Mouse (Mus musculus): ENCODE results near the gene Plcz1.

Plcz1 gene

DNA sequence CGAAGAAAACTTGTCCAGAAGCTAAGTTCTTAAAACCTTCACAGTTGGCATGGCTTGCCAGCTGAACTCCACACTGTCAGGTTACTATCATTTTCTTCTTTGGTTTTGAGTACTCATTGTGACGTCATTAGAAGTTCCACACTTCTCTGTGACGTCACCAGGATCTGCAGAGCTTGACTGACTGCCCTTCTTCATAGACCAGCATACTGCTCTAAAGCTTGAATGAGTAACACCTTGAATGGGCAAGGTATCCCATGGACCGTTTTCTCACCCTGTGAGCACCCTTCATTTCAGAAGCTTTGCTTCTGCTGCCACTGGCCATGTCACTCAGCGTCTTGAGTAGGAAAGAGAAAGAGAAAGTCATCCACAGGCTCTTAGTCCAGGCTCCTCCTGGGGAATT, at the start of gene Plcz1:
Gene Plcz1, minus strand, starts transcription at position 101 of the 400 bp plus-strand sequence.
- H3K36me3 ChIP-seq (ENCODE audit: control insufficient read depth, insufficient read depth, low read length, poor library complexity, severe bottlenecking): no peaks in the 10 kb centered on the region
- DNase-seq (ENCODE audit: low read depth, low spot score): no peak
- H3K27me3 ChIP-seq (ENCODE audit: control insufficient read depth, insufficient read depth, low read length, poor library complexity, severe bottlenecking): no peaks in the 10 kb centered on the region

DNA sequence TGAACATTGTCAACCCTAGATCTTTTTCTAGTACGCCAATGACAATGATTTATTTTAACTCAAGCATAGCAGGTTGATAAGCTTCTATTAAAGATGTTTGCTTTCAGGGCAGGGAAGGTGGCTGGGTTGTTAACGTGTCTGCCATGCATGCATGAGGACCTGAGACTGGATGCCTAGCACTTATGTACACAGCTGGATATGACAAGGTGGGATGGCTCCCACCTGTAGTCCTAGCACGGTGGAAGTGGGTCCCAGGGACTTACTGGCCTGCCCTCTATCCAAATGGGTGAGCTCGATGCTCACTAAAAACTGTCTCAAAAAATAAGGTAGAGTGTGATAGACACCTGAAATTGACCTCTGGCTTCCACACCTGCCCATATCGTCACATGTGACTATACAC, 48.6 kb upstream of the Plcz1 start:
- no peak for DNase-seq (ENCODE audit: low read depth, low spot score)
- Histone ChIP-seq H3K36me3 (ENCODE audit: control insufficient read depth, insufficient read depth, low read length, poor library complexity, severe bottlenecking) (no peaks in the 10 kb centered on the region), H3K27me3 (ENCODE audit: control insufficient read depth, insufficient read depth, low read length, poor library complexity, severe bottlenecking) (no peaks in the 10 kb centered on the region)

DNA sequence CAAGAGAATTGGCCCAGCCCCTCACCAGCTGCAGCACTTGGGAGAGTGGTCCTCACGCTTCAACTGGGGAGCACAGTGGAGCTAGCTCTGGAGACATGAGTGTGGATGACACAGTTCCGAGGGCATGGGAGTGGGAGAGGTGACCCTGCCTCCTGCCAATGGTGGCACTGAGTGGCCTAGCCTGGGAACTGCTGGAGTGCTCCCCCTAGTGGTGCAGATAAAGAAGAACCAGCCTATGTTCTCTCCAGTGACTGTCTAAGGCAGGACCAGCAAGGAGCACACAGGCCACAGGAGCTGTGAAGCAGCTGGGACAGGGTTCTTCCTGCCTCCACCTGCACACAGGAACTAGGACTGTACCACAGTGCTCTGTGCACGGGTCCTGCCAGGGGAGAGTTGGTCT, 40.5 kb upstream of the Plcz1 start:
- no peaks in the 10 kb centered on the region for H3K27me3 ChIP-seq (ENCODE audit: control insufficient read depth, insufficient read depth, low read length, poor library complexity, severe bottlenecking)
- H3K36me3 ChIP-seq (ENCODE audit: control insufficient read depth, insufficient read depth, low read length, poor library complexity, severe bottlenecking): no peaks in the 10 kb centered on the region
- DNase-seq (ENCODE audit: low read depth, low spot score): no peak

DNA sequence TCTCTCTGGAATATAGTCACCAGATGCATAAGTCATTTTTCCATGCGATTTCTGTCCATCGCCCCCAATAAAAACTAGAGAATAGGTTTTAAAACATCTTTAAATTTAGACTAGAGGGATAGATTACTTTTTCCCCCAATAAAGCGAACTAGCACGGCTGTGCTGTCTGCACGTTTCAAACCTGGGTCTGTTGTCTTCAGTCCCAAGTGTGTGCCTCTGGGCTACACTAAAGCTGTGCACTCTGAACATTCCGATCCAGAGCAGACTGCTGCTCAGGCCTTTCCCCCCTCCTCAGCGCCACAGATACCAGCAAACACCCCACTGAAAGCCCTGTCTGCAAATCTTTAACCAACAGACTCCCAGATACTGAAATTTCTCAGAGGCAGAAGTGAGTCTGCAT, 39.7 kb upstream of the Plcz1 start:
- no peaks in the 10 kb centered on the region for H3K36me3 ChIP-seq (ENCODE audit: control insufficient read depth, insufficient read depth, low read length, poor library complexity, severe bottlenecking)
- no peak for DNase-seq (ENCODE audit: low read depth, low spot score)
- no peaks in the 10 kb centered on the region for H3K27me3 ChIP-seq (ENCODE audit: control insufficient read depth, insufficient read depth, low read length, poor library complexity, severe bottlenecking)

DNA sequence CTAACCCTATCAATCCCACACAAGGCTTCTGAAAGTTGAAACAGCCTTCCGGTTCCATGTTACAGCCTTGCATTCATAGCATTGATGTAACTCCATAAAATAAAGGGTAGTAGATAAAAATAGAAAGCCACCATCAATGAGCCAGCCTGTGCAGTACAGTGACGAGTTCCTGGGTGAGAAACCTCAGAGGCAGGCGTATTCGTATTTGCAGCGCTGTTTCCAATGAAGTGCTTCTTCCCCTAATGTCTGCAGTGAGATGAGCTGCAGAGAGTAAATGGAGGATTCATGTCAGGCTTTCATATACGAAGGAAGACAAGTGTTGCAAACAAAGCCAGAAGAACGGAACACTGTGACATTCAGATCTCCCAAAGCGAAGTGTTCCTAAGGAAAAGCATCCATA, 27.9 kb upstream of the Plcz1 start:
- no peaks in the 10 kb centered on the region for H3K36me3 ChIP-seq (ENCODE audit: control insufficient read depth, insufficient read depth, low read length, poor library complexity, severe bottlenecking)
- DNase-seq (ENCODE audit: low read depth, low spot score): no peak
- H3K27me3 ChIP-seq (ENCODE audit: control insufficient read depth, insufficient read depth, low read length, poor library complexity, severe bottlenecking): no peaks in the 10 kb centered on the region

DNA sequence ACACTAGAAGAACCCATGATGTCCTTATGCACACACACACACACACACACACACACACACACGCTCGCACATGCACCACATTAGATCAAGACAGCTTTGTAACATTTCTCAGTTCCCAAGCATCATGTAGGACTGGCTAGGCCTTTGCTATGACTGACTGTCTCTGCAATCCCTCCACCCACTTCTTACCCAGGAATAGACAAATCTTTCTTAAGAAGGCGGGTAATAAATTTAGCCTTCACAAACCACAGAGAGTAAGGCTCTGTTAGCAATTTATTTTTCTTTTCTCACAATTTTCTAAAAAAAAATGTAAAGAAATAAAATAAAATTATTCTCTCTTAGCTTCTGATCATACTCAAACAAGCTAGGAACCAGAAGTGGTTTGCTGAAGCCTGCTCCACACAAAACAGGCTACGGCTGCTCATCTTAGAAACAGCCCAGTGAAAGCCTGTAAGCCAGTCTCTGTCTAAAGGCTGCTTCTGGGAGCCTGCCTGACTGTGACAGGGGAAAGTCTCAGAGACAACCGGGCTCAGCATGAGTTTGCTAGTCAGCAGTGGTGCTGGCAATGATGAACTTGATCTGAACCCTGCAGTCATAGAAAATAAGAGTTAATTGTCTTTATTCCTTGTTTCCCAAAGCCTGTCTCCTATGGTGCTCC, 13.1 kb upstream of the Plcz1 start:
- Histone ChIP-seq H3K36me3 (ENCODE audit: control insufficient read depth, insufficient read depth, low read length, poor library complexity, severe bottlenecking) (no peaks in the 10 kb centered on the region), H3K27me3 (ENCODE audit: control insufficient read depth, insufficient read depth, low read length, poor library complexity, severe bottlenecking) (no peaks in the 10 kb centered on the region)
- no peak for DNase-seq (ENCODE audit: low read depth, low spot score)

DNA sequence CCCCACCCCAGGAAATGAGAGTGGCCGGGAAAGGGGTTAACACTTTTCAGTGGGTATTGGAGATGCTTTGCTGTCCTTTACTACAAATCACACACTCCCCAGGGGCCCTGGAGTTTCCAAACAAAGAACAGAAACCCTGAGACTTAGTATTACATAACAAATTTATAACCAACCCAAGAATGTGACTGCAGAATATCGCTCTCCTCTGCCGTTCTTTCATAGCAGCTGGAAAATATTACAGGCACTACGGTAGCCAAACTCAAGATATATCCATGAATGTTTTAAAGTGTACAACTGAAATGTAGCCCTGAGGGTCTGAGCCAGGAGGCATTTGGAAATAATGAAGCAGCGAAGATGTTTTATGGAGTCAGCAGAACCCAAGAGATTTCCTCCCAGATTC, 10.2 kb upstream of the Plcz1 start:
- DNase-seq (ENCODE audit: low read depth, low spot score): no peak
- Histone ChIP-seq H3K27me3 (ENCODE audit: control insufficient read depth, insufficient read depth, low read length, poor library complexity, severe bottlenecking) (no peaks in the 10 kb centered on the region), H3K36me3 (ENCODE audit: control insufficient read depth, insufficient read depth, low read length, poor library complexity, severe bottlenecking) (no peaks in the 10 kb centered on the region)

DNA sequence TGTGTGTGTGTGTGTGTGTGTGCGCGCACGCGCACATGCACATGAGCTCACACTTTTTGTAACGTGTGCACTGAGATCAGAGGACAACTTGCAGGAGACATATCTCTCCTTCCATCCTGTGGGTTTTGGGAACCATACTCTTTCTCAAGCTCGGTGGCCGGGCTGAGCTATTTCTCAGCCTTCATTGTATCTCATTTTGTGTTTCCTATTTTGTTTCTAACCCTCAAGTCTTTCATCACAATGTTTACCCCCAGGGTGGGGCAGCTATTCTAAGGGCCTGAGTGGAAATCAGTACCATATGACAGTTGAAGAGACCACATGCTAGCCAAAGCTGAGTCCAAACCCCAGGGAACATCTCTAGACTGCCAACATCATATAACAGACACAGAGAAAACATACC, 305 bp downstream of the Plcz1 start, which contains the start of gene Capza3:
Gene Capza3, plus strand, starts transcription at position 301 of the 400 bp plus-strand sequence.
- no peak for DNase-seq (ENCODE audit: low read depth, low spot score)
- Histone ChIP-seq H3K27me3 (ENCODE audit: control insufficient read depth, insufficient read depth, low read length, poor library complexity, severe bottlenecking) (no peaks in the 10 kb centered on the region), H3K36me3 (ENCODE audit: control insufficient read depth, insufficient read depth, low read length, poor library complexity, severe bottlenecking) (no peaks in the 10 kb centered on the region)

DNA sequence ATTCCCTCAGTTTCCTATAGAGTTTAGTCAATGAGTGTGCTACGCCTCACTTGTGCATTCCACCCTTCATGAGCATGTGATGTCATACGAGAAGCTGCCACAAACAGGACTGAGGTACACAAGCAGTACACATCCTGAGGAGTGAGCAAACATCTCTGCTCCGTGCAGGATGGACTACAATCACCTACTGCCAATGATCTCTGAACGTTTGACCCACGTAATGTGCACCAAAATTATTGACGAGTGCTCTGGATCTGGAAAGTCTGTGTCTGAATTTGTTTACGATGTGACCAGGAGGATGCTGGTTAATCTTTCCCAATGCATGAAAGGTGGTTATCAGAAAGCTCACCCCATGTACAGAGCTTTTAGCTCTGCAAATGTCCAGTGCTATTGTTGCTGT, 16.9 kb downstream of the Plcz1 start:
- Histone ChIP-seq H3K36me3 (ENCODE audit: control insufficient read depth, insufficient read depth, low read length, poor library complexity, severe bottlenecking) (no peaks in the 10 kb centered on the region), H3K27me3 (ENCODE audit: control insufficient read depth, insufficient read depth, low read length, poor library complexity, severe bottlenecking) (no peaks in the 10 kb centered on the region)
- DNase-seq (ENCODE audit: low read depth, low spot score): no peak

DNA sequence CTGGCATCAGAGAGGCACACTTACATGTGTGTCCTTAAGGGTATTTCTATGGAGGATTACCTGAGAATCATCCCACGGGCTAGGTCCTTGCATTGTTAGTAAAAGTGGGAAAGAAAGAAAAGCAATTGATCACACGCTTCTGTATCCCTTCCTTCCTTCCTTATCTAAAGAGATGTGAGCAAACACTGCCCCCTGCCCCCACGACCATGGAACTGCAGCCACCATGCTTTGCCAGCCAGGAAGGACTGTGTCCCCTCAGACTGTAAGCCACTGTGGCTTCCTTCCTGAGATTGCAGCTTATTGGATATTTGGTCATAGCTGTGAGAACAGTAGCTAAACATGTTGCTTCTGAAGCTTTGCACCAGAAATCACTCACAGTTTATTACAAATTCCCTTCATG, 36.1 kb downstream of the Plcz1 start:
- H3K36me3 ChIP-seq (ENCODE audit: control insufficient read depth, insufficient read depth, low read length, poor library complexity, severe bottlenecking): no peaks in the 10 kb centered on the region
- H3K27me3 ChIP-seq (ENCODE audit: control insufficient read depth, insufficient read depth, low read length, poor library complexity, severe bottlenecking): no peaks in the 10 kb centered on the region
- no peak for DNase-seq (ENCODE audit: low read depth, low spot score)

DNA sequence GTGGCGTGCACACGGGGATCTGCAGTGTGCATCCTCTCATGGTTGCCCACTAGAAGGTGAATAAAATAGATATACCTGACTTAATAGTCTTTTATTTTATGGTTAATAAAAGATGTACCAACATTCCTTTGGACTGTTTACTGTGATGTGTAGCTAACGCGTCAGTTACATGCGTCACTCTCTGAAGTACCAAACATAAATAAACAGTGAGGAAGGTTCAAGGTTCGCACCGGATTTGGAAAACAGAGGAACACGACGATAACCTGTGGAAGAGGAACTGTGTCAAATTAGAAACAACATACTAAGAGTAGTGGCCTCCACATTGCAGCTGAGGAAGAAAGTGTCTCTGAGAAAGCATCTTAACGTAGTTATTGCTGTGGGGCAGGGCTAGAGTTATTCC, 51.7 kb downstream of the Plcz1 start:
- no peaks in the 10 kb centered on the region for H3K27me3 ChIP-seq (ENCODE audit: control insufficient read depth, insufficient read depth, low read length, poor library complexity, severe bottlenecking)
- H3K36me3 ChIP-seq (ENCODE audit: control insufficient read depth, insufficient read depth, low read length, poor library complexity, severe bottlenecking): no peaks in the 10 kb centered on the region
- no peak for DNase-seq (ENCODE audit: low read depth, low spot score)

DNA sequence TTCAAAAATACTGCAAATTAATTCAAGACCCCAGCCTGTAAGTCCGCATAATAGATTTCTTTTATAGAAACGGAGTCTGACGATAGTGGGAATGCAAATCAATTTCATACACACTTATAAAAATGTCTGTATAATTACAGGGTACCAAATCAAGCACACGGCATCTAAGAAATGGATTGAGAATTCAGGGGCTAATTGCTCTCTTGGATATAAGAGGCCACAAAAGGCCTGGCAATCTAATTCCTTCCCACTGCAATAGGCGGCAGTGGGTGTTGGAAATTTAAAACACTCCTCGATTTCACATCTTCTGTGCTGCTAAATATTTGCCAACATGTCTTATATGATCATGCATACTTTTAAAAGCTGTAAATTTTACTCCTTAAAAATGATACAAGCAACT, 52.2 kb downstream of the Plcz1 start:
- no peak for DNase-seq (ENCODE audit: low read depth, low spot score)
- no peaks in the 10 kb centered on the region for H3K27me3 ChIP-seq (ENCODE audit: control insufficient read depth, insufficient read depth, low read length, poor library complexity, severe bottlenecking)
- no peaks in the 10 kb centered on the region for H3K36me3 ChIP-seq (ENCODE audit: control insufficient read depth, insufficient read depth, low read length, poor library complexity, severe bottlenecking)

DNA sequence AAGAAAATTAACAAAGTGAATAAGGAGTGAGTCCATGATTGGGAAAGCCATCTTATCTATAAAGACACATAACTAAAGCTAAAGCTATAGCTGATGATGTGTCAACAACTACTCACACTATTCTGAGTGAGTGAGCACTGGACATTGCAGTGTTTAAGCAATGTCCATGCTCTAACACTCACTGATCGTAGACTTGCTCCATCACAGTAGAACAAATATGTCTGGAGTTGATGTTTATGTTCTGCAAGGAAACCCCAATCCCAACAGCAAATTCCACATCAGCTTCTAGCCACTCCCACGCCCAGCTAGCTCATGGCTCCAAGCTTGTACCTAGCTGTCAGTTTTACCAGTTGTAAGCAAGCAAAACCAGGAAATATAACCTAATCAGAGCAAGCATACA, 54.7 kb downstream of the Plcz1 start:
- no peaks in the 10 kb centered on the region for H3K36me3 ChIP-seq (ENCODE audit: control insufficient read depth, insufficient read depth, low read length, poor library complexity, severe bottlenecking)
- no peaks in the 10 kb centered on the region for H3K27me3 ChIP-seq (ENCODE audit: control insufficient read depth, insufficient read depth, low read length, poor library complexity, severe bottlenecking)
- no peak for DNase-seq (ENCODE audit: low read depth, low spot score)

DNA sequence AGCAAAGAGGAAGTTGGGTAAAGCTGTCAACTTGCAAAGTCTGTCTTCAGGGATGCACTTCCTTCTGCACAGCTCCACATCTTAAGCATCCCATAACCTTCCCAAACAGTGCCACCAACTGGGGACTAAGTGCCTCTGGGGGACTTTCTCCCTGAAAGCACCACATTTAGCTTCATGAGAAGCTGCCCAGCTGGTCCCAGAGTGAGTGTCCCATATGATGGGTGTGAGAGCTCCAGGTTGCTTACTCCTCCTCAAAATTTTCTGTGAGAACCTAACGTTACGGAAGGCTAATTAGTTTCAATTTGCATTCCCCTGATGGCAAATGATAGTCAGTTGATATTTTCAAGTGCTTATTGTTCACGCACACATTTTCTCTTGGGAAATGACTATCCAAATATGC, 57.2 kb downstream of the Plcz1 start:
- Histone ChIP-seq H3K27me3 (ENCODE audit: control insufficient read depth, insufficient read depth, low read length, poor library complexity, severe bottlenecking) (no peaks in the 10 kb centered on the region), H3K36me3 (ENCODE audit: control insufficient read depth, insufficient read depth, low read length, poor library complexity, severe bottlenecking) (no peaks in the 10 kb centered on the region)
- DNase-seq (ENCODE audit: low read depth, low spot score): no peak

DNA sequence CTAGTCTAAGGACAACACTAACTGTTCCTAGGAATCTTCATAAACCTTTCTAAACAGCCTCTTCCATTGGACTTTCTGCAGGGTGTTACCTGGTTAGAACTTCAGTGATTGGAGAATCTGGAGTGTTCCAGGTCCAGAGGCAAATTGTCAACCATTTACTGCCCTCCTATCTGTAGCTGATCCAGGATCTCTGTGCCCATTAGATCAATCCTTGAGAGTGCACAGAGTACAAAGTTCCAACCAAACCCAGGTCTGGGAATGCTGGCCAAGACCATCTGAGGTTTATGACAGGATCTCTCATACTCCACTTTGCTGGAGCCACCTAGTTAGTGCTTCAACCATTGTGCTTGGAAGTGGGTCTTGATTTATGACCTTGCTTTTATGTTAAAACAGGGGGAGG, 60.2 kb downstream of the Plcz1 start:
- Histone ChIP-seq H3K27me3 (ENCODE audit: control insufficient read depth, insufficient read depth, low read length, poor library complexity, severe bottlenecking) (no peaks in the 10 kb centered on the region), H3K36me3 (ENCODE audit: control insufficient read depth, insufficient read depth, low read length, poor library complexity, severe bottlenecking) (no peaks in the 10 kb centered on the region)
- no peak for DNase-seq (ENCODE audit: low read depth, low spot score)

DNA sequence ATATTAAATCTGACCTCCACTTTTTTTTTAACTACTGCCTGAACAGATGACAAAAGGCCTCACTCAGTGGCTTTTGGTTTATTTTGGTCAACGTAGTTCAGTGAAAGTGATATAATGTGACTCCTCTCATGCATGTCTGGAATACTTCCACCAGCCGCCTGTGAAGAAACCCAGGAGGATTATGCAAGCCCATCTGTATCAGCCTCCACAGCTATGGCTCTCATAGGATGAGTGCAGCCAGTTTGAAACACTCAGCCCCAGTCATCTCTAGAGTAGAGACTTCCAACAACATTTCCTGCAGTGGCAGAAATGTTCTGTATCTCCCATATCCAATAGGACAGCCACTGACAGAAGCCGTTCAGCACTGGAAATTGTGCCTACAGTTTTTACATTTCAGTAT, 63.1 kb downstream of the Plcz1 start:
- H3K27me3 ChIP-seq (ENCODE audit: control insufficient read depth, insufficient read depth, low read length, poor library complexity, severe bottlenecking): no peaks in the 10 kb centered on the region
- H3K36me3 ChIP-seq (ENCODE audit: control insufficient read depth, insufficient read depth, low read length, poor library complexity, severe bottlenecking): no peaks in the 10 kb centered on the region
- no peak for DNase-seq (ENCODE audit: low read depth, low spot score)
